Mouse (Mus musculus) heart, embryonic 13.5 days (tissue): ENCODE measurements around the gene Frmd4a. TPM values are rescaled to one million over a fixed set of nuclear protein-coding genes. Genes with fewer than 3 reads are reported as not detected.

ENCODE experiments used
- ATAC-seq: fragments of 200-750 bp; cut with Nextera tagmentation; 2 replicates; pipeline ENCODE4 v1.8.0; 2017; ENCODE audit warnings: moderate TSS enrichment; ENCODE audit not compliant: insufficient number of reproducible peaks, low FRiP score, low TSS enrichment; ENCODE audit errors: extremely low read depth
- H3K27ac ChIP-seq: fragments of 300-500 bp; sonication (generic); replicated peaks from 2 replicates; pipeline ENCODE4 v1.5.1; 2015; ENCODE audit warnings: moderate library complexity, mild to moderate bottlenecking, inconsistent platforms
- H3K27me3 ChIP-seq: fragments of 300-500 bp; sonication (generic); replicated peaks from 2 replicates; pipeline ENCODE4 v1.6.1; 2015; ENCODE audit warnings: mild to moderate bottlenecking, inconsistent platforms
- H3K36me3 ChIP-seq: fragments of 300-500 bp; sonication (generic); 2 replicates; pipeline ENCODE4 v1.6.1; 2015; ENCODE audit warnings: mild to moderate bottlenecking, inconsistent platforms
- H3K4me1 ChIP-seq: fragments of 300-500 bp; sonication (generic); 2 replicates; pipeline ENCODE4 v1.6.1; 2015; ENCODE audit warnings: inconsistent platforms
- H3K4me2 ChIP-seq: fragments of 300-500 bp; sonication (generic); 2 replicates; pipeline ENCODE4 v1.6.1; 2015; ENCODE audit warnings: inconsistent platforms, mild to moderate bottlenecking, moderate library complexity
- H3K4me3 ChIP-seq: fragments of 300-500 bp; sonication (generic); 2 replicates; pipeline ENCODE4 v1.5.1; 2015; ENCODE audit warnings: moderate library complexity, mild to moderate bottlenecking, inconsistent platforms
- H3K9ac ChIP-seq: fragments of 300-500 bp; sonication (generic); 2 replicates; pipeline ENCODE4 v1.6.1; 2015; ENCODE audit warnings: inconsistent platforms, mild to moderate bottlenecking, moderate library complexity
- H3K9me3 ChIP-seq: fragments of 300-500 bp; sonication (generic); 2 replicates; pipeline ENCODE4 v1.6.1; 2016; ENCODE audit warnings: inconsistent platforms
- WGBS: fragments of 180-500 bp; shearing (Covaris S2); methylation state at CpG from one replicate; pipeline ENCODE4 v1.1.7; 2015; ENCODE audit warnings: mixed read lengths; 5-methylcytosine and 5-hydroxymethylcytosine counted together
- polyA plus RNA-seq: library from polyadenylated mRNA; unstranded; fragments of >200 nt; fragmentation: Nextera tagmentation; extraction: Ambion mirVana; gene quantifications from 2 replicates; pipeline ENCODE4 v1.2.1, GENCODE M21; 2015

The Frmd4a gene
- polyA plus RNA-seq, 1 experiment from 2014 or later = 15.2 TPM

- no peak overlapping the region for H3K4me3 ChIP-seq
- no peak overlapping the region for H3K9ac ChIP-seq
- no peaks in the 10 kb centered on the region for H3K9me3 ChIP-seq
- peak overlapping the region; percentile 45 for H3K27ac ChIP-seq
- no peak overlapping the region for H3K4me2 ChIP-seq
- no peaks in the 10 kb centered on the region for H3K27me3 ChIP-seq
- no peak for ATAC-seq
- peaks cover 52% of the 10 kb centered on the region for H3K4me1 ChIP-seq
- 42% methylated on average over 11 of the region's 11 CpGs for WGBS
- H3K36me3 ChIP-seq = peaks cover 74% of the 10 kb centered on the region
These were observed 568.7 kb downstream of the Frmd4a start for GRCm38 (mm10) chr2:4586245-4586644.

DNA sequence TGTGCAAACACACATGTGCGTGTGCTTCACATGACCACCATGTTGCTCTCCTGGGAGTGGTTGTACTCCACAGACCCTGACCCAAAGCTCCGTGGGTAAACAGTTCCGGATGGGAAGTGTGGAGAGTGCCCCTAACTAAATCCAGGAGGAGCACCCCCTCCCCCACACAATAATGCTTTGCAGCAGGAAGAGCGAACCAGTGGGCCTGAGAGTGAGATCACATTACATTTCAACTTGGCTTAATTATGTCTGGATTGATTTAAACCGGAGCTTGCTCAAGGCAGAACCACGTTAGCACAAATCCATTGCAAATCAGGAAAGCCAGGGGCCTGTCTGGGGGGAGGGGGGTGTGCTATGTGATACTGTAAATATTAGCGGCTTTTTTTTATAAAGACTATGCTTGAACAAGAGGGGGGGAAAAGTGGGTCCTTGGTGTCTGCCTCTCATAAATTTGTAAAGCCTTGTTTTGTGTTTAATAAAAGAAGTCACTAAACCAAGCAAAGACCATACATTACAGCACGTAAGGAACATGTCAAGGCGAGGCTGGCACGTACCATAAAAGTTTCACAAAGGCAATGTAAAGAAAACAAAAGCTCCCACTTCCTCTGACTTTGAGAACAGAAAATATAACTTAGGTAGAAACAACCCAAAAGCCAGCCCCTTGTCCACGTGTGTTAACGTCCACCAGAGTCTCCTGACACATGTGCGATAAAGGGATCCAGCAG, 570.3 kb downstream of the Frmd4a start:
- no peaks in the 10 kb centered on the region for H3K9me3 ChIP-seq
- H3K27ac ChIP-seq = 0 out of 2 replicates have a peak overlapping the region, but pooled peaks have one; percentile 32
- no peak overlapping the region for H3K9ac ChIP-seq
- H3K4me2 ChIP-seq = no peak overlapping the region
- WGBS = 65% methylated on average over 13 of the region's 13 CpGs
- no peak overlapping the region for H3K4me3 ChIP-seq
- H3K36me3 ChIP-seq = peaks cover 75% of the 10 kb centered on the region
- no peak for ATAC-seq
- H3K4me1 ChIP-seq = peaks cover 56% of the 10 kb centered on the region
- no peaks in the 10 kb centered on the region for H3K27me3 ChIP-seq

GRCm38 (mm10) chr2:4591647-4592046, 574.1 kb downstream of the Frmd4a start:
- no peaks in the 10 kb centered on the region for H3K9me3 ChIP-seq
- H3K4me1 ChIP-seq = peaks cover 47% of the 10 kb centered on the region
- H3K9ac ChIP-seq = no peak overlapping the region
- no peak overlapping the region for H3K4me2 ChIP-seq
- peaks cover 100% of the 10 kb centered on the region for H3K36me3 ChIP-seq
- no peak overlapping the region for H3K4me3 ChIP-seq
- H3K27me3 ChIP-seq = no peaks in the 10 kb centered on the region
- H3K27ac ChIP-seq = no peak overlapping the region
- 76% methylated on average over 3 of the region's 3 CpGs for WGBS
- ATAC-seq = no peak

DNA sequence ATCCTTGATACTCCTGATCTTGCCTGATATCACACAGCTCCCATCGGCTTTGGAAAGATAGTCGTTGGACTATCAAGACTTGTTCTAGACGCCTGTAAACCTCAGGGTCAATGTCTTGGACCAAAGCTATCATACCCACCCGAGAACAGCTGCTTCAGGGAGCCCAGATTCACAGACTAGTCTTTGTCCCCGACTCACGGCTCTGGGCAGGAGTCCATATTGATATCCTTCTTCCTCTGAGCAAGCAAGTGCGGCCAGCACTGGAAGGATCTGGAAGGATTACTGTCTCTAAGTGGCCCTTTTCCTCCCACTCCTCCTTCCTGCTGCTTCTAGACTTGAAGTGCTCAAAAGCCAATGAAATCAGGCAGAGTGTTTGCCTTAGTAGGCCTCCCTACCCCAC, 575.1 kb downstream of the Frmd4a start:
- Histone ChIP-seq H3K4me2 (no peak overlapping the region), H3K4me1 (peaks cover 38% of the 10 kb centered on the region), H3K4me3 (no peak overlapping the region), H3K27me3 (no peaks in the 10 kb centered on the region), H3K9me3 (no peaks in the 10 kb centered on the region), H3K9ac (no peak overlapping the region), H3K27ac (peak overlapping the region; percentile 62), H3K36me3 (peaks cover 100% of the 10 kb centered on the region)
- 0 out of 2 replicates have a peak, but pooled peaks have one; percentile 3 for ATAC-seq
- 68% methylated on average over 7 of the region's 7 CpGs for WGBS

- peaks cover 100% of the 10 kb centered on the region for H3K36me3 ChIP-seq
- ATAC-seq = peak; percentile 68
- H3K4me2 ChIP-seq = no peak overlapping the region
- no peak overlapping the region for H3K9ac ChIP-seq
- peaks cover 31% of the 10 kb centered on the region for H3K4me1 ChIP-seq
- H3K27ac ChIP-seq = peak overlapping the region; percentile 62
- WGBS = 23% methylated on average over 9 of the region's 9 CpGs
- H3K4me3 ChIP-seq = no peak overlapping the region
- no peaks in the 10 kb centered on the region for H3K27me3 ChIP-seq
- no peaks in the 10 kb centered on the region for H3K9me3 ChIP-seq
These were observed 575.9 kb downstream of the Frmd4a start for GRCm38 (mm10) chr2:4593433-4593832.

DNA sequence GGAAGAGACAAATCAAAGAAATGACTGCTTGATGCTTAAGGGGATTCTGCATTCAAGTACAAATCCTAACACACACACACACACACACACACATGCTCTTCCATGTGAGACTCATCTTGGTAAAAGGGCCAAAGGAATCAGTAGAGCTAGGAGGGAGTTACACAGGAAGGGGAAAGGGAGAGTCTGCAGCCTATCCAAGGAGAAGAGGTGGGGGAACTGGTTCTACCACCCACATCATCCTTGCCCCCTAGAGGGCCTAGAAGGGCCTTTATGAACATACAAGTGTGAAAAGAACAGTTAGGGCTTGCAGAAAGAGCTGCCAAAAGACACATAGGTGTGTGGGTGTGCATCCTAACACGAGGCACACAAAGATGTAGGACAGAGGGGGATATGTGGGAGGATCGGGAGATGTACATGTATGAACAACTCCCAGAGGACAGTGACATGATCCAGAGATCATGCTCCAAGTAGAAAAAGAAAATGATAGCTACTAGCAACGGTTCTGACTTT, 576.4 kb downstream of the Frmd4a start:
- H3K9me3 ChIP-seq = no peaks in the 10 kb centered on the region
- peaks cover 26% of the 10 kb centered on the region for H3K4me1 ChIP-seq
- no peak overlapping the region for H3K4me2 ChIP-seq
- ATAC-seq = no peak
- peaks cover 100% of the 10 kb centered on the region for H3K36me3 ChIP-seq
- no peak overlapping the region for H3K9ac ChIP-seq
- H3K4me3 ChIP-seq = no peak overlapping the region
- 0 out of 2 replicates have a peak overlapping the region, but pooled peaks have one; percentile 62 for H3K27ac ChIP-seq
- H3K27me3 ChIP-seq = no peaks in the 10 kb centered on the region
- WGBS = 81% methylated on average over 3 of the region's 3 CpGs

- no peak for ATAC-seq
- 90% methylated on average over 7 of the region's 7 CpGs for WGBS
- Histone ChIP-seq H3K9me3 (no peaks in the 10 kb centered on the region), H3K27ac (no peak overlapping the region), H3K9ac (no peak overlapping the region), H3K4me2 (no peak overlapping the region), H3K4me1 (peaks cover 48% of the 10 kb centered on the region), H3K4me3 (no peak overlapping the region), H3K36me3 (peaks cover 83% of the 10 kb centered on the region), H3K27me3 (no peaks in the 10 kb centered on the region)
These were observed 579.5 kb downstream of the Frmd4a start for GRCm38 (mm10) chr2:4596992-4597391.

DNA sequence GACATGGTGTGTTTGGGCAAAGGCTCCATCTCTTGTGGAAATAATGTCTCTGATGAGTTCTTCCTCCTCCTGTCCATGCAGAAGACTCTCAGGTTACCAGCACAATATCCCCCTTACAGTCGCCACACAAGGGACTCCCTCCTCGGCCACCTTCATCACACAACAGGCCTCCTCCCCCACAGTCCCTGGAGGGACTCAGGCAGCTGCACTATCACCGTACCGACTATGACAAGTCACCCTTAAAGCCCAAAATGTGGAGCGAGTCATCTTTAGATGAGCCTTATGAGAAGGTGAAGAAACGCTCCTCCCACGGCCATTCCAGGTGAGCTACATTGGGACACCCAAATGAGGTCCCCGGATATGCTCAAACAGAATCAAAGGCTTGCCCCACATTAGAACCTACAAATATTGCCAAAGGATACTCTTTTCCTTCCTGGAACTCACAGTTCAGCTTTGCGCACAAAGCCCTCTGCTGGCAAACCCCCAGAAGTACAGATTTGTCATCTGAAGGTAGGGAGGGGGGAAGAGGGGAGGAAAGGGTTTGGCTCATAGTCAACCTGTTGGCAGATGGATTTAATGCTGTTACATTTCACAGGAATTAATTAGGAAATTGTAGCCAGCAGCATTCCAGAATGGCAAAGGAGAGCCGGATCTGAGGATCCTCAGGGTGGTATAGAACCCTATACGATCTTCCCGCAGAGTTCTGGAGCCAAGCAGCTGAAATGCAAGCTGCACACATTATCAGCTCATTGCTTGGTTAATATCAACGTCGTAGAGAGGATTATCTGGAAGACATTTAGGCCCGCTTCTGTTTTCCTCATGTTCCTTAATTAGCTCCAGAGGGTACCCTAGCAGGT, 583.7 kb downstream of the Frmd4a start:
- no peak for ATAC-seq
- Histone ChIP-seq H3K36me3 (peaks cover 82% of the 10 kb centered on the region), H3K27ac (no peak overlapping the region; the same call in 1 of the 2 replicates)

DNA sequence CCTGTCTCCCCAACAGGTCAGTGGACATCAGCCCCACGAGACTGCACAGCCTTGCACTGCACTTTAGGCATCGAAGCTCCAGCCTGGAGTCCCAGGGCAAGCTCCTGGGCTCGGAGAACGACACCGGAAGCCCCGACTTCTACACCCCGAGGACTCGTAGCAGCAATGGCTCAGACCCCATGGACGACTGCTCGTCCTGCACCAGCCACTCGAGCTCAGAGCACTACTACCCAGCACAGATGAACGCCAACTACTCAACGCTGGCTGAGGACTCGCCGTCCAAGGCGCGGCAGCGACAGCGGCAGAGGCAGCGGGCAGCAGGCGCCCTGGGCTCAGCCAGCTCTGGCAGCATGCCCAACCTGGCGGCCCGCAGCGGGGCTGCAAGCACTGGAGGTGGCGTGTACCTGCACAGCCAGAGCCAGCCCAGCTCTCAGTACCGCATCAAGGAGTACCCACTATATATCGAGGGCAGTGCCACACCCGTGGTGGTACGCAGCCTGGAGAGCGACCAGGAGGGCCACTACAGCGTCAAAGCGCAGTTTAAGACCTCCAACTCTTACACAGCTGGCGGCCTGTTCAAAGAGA, 585.9 kb downstream of the Frmd4a start:
- H3K9ac ChIP-seq = no peak overlapping the region
- no peak overlapping the region for H3K27ac ChIP-seq
- peaks cover 28% of the 10 kb centered on the region for H3K4me1 ChIP-seq
- ATAC-seq = no peak
- no peak overlapping the region for H3K4me3 ChIP-seq
- no peak overlapping the region for H3K4me2 ChIP-seq
- WGBS = 77% methylated on average over 33 of the region's 33 CpGs
- peaks cover 82% of the 10 kb centered on the region for H3K36me3 ChIP-seq
- H3K9me3 ChIP-seq = no peaks in the 10 kb centered on the region
- H3K27me3 ChIP-seq = no peaks in the 10 kb centered on the region

More for the DNA sequence above, 583.7 kb downstream of the Frmd4a start:
- no peak overlapping the region for H3K4me3 ChIP-seq
- no peak overlapping the region for H3K4me2 ChIP-seq
- WGBS = 37% methylated on average over 15 of the region's 15 CpGs
- H3K9me3 ChIP-seq = no peaks in the 10 kb centered on the region
- peaks cover 28% of the 10 kb centered on the region for H3K4me1 ChIP-seq
- H3K27me3 ChIP-seq = no peaks in the 10 kb centered on the region
- no peak overlapping the region for H3K9ac ChIP-seq

- Histone ChIP-seq H3K36me3 (peaks cover 98% of the 10 kb centered on the region), H3K9ac (no peak overlapping the region), H3K4me2 (no peak overlapping the region), H3K4me1 (peaks cover 3% of the 10 kb centered on the region; the same call in 1 of the 2 replicates), H3K27me3 (no peaks in the 10 kb centered on the region), H3K4me3 (no peak overlapping the region), H3K27ac (no peak overlapping the region), H3K9me3 (no peaks in the 10 kb centered on the region)
- ATAC-seq = no peak
- 94% methylated on average over 3 of the region's 3 CpGs for WGBS
These were observed 589.0 kb downstream of the Frmd4a start for GRCm38 (mm10) chr2:4606559-4606958.

- Histone ChIP-seq H3K9ac (no peak overlapping the region), H3K4me1 (no peaks in the 10 kb centered on the region), H3K4me3 (no peak overlapping the region), H3K27ac (no peak overlapping the region), H3K36me3 (peaks cover 98% of the 10 kb centered on the region), H3K27me3 (no peaks in the 10 kb centered on the region), H3K9me3 (no peaks in the 10 kb centered on the region), H3K4me2 (no peak overlapping the region)
- no peak for ATAC-seq
- WGBS = 88% methylated on average over 3 of the region's 3 CpGs
These were observed 590.7 kb downstream of the Frmd4a start for GRCm38 (mm10) chr2:4608253-4608652.
